Mouse (Mus musculus) natural killer cell, adult 2 months (primary cell): Measurements from ENCODE around the gene Trpm6.

Experiments
- DNase-seq, 2 experiments: peaks; one replicate each; pipeline ENCODE4 v3.0.0; 2022; ENCODE audit warnings: low spot score in 2 of 2

Gene Trpm6

GRCm38 (mm10) chr19:18771561-18771960 lies 21.8 kb downstream of the Trpm6 start:
- DNase-seq, result no peak

- DNase-seq, result no peak
Measured at GRCm38 (mm10) chr19:18772888-18773488, 23.2 kb downstream of the Trpm6 start.

- no peak for DNase-seq
Measured at GRCm38 (mm10) chr19:18774085-18774484, 24.3 kb downstream of the Trpm6 start.

GRCm38 (mm10) chr19:18799646-18800045 lies 49.9 kb downstream of the Trpm6 start:
- DNase-seq, result no peak

GRCm38 (mm10) chr19:18811264-18811663 lies 61.5 kb downstream of the Trpm6 start:
- DNase-seq, result no peak

- no peak for DNase-seq
Measured at GRCm38 (mm10) chr19:18815170-18815569, 65.4 kb downstream of the Trpm6 start.

GRCm38 (mm10) chr19:18817425-18817824 lies 67.6 kb downstream of the Trpm6 start:
- no peak for DNase-seq

- DNase-seq, result no peak
Measured at GRCm38 (mm10) chr19:18828601-18829000, 78.8 kb downstream of the Trpm6 start.

- no peak for DNase-seq
Measured at GRCm38 (mm10) chr19:18831196-18831595, 81.4 kb downstream of the Trpm6 start.

GRCm38 (mm10) chr19:18834971-18835370 lies 85.2 kb downstream of the Trpm6 start:
- peak in 1 of 2 experiments; percentile 6 for DNase-seq

GRCm38 (mm10) chr19:18841789-18842562 lies 92.2 kb downstream of the Trpm6 start:
- DNase-seq, result no peak

- DNase-seq, result no peak
Measured at GRCm38 (mm10) chr19:18842626-18843025, 92.8 kb downstream of the Trpm6 start.

- no peak for DNase-seq
Measured at GRCm38 (mm10) chr19:18846336-18846735, 96.6 kb downstream of the Trpm6 start.

- no peak for DNase-seq
Measured at GRCm38 (mm10) chr19:18868311-18868710, 118.5 kb downstream of the Trpm6 start.

- DNase-seq, result no peak
Measured at GRCm38 (mm10) chr19:18872792-18873569, 123.2 kb downstream of the Trpm6 start.

- DNase-seq, result no peak
Measured at GRCm38 (mm10) chr19:18873709-18874644, 124.2 kb downstream of the Trpm6 start.

- DNase-seq, result no peak
Measured at GRCm38 (mm10) chr19:18879264-18879663, 129.5 kb downstream of the Trpm6 start.

GRCm38 (mm10) chr19:18881162-18881561 lies 131.4 kb downstream of the Trpm6 start:
- DNase-seq, result no peak

GRCm38 (mm10) chr19:18887646-18888407 lies 138.0 kb downstream of the Trpm6 start:
- DNase-seq, result no peak

- no peak for DNase-seq
Measured at GRCm38 (mm10) chr19:18888491-18889116, 138.8 kb downstream of the Trpm6 start.
